Mouse (Mus musculus): ENCODE data around the gene Dgcr8. TPM values are rescaled to one million over a fixed set of nuclear protein-coding genes. Genes with fewer than 3 reads are reported as not detected.

Dgcr8 gene
- polyA plus RNA-seq, 1 experiment from 2014 or later = 40.2 TPM

DNA sequence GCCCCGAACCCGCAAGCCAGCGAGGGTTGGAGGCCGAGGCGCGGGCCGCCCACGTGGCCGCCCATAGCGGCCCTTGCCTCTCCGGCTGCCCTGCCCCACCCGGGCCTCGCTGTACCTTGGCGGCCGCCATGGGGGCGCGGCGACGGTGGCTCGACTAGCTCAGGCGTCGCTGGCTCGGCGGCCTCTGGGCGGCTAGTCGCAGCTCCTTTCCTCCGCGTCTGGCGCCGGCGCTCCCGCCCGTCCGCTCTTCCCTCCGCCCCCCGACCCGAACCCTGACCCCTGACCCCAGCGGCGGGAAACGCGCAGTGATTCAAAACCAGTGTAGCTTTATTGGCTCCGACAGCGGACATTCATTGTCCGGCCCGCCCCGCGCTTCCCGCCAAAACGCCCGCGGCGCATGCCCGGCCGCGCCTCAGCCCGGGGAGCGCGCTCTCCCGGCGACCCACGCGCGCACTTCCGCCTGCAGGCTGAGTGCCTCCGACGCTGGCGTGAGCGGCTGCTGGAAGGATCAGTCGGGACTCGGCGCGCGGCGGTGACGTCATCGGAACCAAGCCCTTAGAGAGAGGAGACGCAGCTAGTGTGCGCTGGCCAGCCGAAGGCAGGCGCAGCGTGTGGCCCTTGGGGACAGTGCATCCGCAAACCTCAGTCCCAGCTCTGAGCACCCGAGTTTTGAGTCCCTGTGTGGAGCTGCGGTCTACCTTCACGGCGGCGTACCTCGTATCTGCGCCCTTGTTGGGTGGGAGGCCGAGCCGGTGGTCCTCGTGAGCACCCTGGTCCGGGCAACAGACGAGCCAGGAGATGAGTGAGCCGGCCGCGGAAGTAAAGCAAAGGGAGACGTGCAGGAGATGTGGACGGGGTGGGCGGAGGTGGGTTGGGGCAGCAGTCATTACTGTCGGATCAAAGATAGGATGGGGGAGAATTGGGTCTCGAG lies 40.3 kb downstream of the Dgcr8 start, which contains the start of the genes Trmt2a and Ranbp1:
Gene Trmt2a, plus strand, starts transcription at position 247 of the 931 bp plus-strand sequence.
Gene Ranbp1, minus strand, starts transcription at position 300 of the 931 bp plus-strand sequence.
- peaks cover 67% of the 10 kb centered on the region for H3K36me3 ChIP-seq
- WGBS = under 1% methylated on average over 102 of the region's 102 CpGs

DNA sequence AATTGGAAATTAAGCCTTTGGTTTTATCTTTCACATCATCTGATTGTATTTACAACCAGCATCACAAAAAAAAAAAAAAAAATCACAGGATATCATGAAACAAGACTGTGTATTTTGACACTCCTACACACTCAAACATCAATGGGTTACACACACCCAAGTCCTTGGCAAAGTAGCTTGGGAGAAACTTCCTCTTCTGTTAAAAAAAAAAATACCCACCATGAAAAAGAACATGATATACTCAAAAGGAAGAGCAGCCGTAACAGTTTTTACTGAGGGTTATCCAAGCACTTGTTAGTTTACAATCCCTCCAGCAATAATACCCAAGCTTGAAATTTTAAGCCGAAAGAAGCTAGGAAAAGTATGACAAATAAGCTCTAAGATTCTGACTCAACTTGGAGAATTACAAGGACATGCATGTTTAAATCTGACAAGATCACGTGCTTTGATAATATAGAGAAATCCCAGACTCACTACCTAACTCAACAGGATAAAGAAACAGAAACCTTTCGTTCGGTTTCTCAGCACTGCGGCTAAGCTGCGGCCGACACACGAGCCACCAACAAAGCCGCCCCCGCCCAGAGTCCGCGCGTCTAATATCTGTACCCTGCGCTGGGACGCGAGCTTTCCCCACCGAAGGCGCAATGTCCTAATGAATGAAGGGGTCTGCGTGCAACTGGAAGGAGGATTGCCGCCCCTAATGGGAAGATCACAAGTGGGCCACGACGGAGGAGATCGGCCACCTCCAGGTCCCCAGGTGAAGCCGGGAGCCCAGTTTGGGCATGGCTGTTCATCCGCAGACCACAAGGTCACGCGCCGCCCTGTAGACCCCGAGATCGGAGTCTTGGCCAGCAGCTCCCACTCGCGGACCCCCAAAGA lies 41.3 kb downstream of the Dgcr8 start:
- WGBS = under 1% methylated on average over 33 of the region's 33 CpGs

More for the DNA sequence above, 40.3 kb downstream of the Dgcr8 start, which contains the start of the genes Trmt2a and Ranbp1:
- peak within 1 kb of the TSS; percentile 86 for H3K9ac ChIP-seq
- peak within 1 kb of the TSS; percentile 77 for H3K4me2 ChIP-seq (replicated peaks)
- no peaks in the 10 kb centered on the region for H3K27me3 ChIP-seq
- peak within 1 kb of the TSS; percentile 92 for H3K27ac ChIP-seq
- peak within 1 kb of the TSS; percentile 84 for H3K4me3 ChIP-seq
- H3K4me1 ChIP-seq = peaks cover 32% of the 10 kb centered on the region
- H3K9me3 ChIP-seq = no peaks in the 10 kb centered on the region
- ATAC-seq (ENCODE audit: insufficient number of reproducible peaks, insufficient read depth, low FRiP score, low TSS enrichment) = peak; percentile 95

DNA sequence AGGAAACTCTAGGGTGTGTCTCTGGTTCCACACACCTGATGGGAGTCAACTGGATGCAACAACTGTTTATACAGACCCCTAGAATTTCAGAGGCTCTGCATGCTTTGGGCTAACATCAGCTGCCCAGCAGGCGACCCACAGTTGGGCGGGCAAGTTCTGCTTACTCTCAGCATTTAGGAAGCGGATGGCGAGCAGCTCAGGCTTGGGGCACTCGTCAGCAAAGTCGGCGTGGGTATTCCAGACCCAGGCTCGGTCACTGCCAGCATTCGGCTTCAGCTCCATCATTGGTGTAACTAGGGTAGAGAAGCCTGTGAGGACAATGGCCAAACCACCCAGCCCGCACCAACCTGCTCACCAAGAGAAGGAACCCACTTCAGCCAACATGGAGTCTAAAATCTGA lies 47.5 kb downstream of the Dgcr8 start:
- Histone ChIP-seq H3K27me3 (no peaks in the 10 kb centered on the region), H3K4me2 (replicated peaks) (no peak overlapping the region), H3K36me3 (peaks cover 85% of the 10 kb centered on the region), H3K4me1 (peaks cover 4% of the 10 kb centered on the region; the same call in 1 of the 2 replicates), H3K9me3 (no peaks in the 10 kb centered on the region), H3K4me3 (no peak overlapping the region), H3K9ac (no peak overlapping the region), H3K27ac (no peak overlapping the region)
- ATAC-seq (ENCODE audit: insufficient number of reproducible peaks, insufficient read depth, low FRiP score, low TSS enrichment) = no peak
- WGBS = 95% methylated on average over 10 of the region's 10 CpGs

More for the DNA sequence above, 41.3 kb downstream of the Dgcr8 start:
- Histone ChIP-seq H3K9ac (peak overlapping the region; percentile 86), H3K36me3 (peaks cover 67% of the 10 kb centered on the region), H3K27me3 (no peaks in the 10 kb centered on the region), H3K4me2 (replicated peaks) (peak overlapping the region; percentile 77), H3K4me3 (peak overlapping the region; percentile 84), H3K27ac (peak overlapping the region; percentile 92), H3K4me1 (peaks cover 32% of the 10 kb centered on the region), H3K9me3 (no peaks in the 10 kb centered on the region)
- no peak for ATAC-seq (ENCODE audit: insufficient number of reproducible peaks, insufficient read depth, low FRiP score, low TSS enrichment)

DNA sequence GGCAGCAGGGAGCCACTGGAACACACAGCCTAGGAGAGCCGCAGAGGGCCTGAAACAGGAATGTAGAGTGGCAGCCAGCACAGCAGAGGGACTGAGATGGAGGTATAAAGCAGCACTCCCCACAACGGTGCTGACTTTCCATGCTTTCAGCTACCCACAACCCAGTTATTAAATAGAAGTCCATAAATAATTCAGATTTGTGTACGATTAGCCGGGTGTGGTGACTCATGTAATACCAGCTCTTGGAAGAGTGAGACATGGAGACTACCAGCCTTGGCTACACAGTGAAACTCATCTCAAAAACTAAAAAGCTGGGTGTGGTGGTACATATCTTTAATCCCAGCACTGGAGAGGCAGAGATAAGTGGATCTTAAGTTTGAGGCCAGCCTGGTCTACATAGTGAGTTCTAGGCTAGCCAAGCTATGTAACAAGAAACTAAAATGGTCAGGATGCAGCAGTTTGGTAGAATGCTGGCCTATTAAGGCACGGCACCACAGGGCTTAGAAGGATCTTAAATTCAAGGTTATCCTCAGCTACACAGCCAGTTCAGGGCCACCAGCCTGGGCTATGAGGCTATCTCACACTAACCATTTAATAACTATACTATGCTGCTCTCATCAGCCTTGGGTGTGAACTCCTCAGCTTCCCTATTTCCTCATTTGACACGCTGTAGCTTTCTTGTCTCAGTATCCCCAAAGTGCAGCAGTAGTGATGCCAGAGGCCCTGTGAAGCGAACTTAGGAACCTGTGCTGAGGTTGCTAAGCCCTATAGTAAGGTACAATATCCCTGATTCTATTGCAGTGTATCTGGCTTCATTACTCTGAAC lies 52.2 kb downstream of the Dgcr8 start:
- Histone ChIP-seq H3K4me1 (peaks cover 20% of the 10 kb centered on the region), H3K27me3 (no peaks in the 10 kb centered on the region), H3K36me3 (peaks cover 38% of the 10 kb centered on the region), H3K4me2 (replicated peaks) (no peak overlapping the region), H3K9me3 (no peaks in the 10 kb centered on the region), H3K9ac (no peak overlapping the region), H3K4me3 (no peak overlapping the region), H3K27ac (0 out of 2 replicates have a peak overlapping the region, but pooled peaks have one; percentile 89)
- 78% methylated on average over 7 of the region's 7 CpGs for WGBS
- no peak for ATAC-seq (ENCODE audit: insufficient number of reproducible peaks, insufficient read depth, low FRiP score, low TSS enrichment)

DNA sequence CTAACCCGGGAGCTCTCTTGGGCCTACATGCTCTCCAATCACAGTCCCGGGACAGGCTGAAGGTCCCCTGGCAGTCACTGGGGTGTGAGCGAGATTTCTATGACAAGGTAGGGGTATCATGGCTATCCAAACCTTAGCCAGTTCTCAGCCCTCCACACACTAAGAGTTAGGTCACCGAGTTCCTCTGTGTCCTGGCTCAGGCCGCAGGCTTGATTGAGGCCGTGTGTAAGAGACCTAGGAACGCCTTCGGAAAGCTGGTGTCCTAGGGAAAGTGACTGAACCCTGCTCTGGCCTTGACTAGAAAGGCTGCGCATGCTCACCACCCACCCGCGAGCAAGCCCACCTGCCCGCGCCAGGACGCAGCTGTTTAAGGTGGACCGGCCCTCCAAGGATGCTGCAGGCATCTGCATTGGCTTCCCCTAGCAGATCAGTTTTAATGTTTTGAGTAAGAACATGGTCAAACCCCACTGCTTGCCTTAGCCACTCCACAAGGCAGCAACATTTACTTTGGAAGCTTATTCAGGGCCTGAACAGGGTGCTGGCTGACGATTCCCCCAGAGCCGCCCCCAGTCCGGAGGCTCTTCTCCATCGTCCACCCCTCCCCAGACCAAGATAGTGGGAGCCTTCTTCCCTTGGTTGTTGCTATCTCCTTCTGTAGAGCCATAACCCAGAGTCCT lies 53.5 kb downstream of the Dgcr8 start:
- peak overlapping the region; percentile 93 for H3K4me2 ChIP-seq (replicated peaks)
- H3K9me3 ChIP-seq = no peaks in the 10 kb centered on the region
- peaks cover 31% of the 10 kb centered on the region for H3K36me3 ChIP-seq
- peaks cover 20% of the 10 kb centered on the region for H3K4me1 ChIP-seq
- ATAC-seq (ENCODE audit: insufficient number of reproducible peaks, insufficient read depth, low FRiP score, low TSS enrichment) = peak; percentile 73
- H3K9ac ChIP-seq = peak overlapping the region; percentile 85
- 5% methylated on average over 19 of the region's 19 CpGs for WGBS
- no peaks in the 10 kb centered on the region for H3K27me3 ChIP-seq
- peak overlapping the region; percentile 89 for H3K27ac ChIP-seq
- H3K4me3 ChIP-seq = peak overlapping the region; percentile 87

DNA sequence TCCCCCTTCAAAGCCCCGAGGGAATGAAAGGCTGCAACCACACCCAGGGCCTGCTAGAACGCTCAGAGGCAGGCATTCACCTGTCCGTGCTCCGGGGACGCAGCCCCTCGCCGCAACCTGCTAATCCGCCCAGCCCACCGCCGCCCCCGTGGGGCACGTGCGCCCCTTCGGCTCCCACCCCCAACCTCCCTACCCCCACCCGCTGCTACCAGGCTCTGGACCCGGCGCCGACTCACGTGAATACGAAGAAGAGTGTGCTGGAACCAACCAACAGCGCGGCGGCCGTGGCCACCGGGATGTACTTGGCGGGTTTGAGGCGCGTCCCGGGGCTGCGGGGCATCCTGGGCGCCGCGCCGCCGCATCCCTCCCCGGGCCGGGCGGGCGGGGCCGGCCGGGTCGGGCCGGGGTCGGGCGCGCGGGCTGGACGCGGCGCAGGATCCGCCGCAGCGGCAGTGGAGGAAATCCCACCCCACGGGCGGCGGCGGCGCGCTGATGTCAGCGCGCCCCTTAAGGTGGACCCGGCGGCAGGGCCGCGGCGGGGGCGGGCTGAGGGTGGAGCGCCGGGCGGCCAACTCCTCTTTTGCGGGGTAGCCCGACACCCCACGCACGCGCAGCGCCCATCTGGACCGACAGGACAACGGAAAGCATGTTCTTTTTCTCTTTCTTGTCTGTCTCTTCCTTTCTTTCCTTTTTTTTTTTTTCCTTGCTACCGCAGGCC lies 54.2 kb downstream of the Dgcr8 start, which contains the start of gene Zdhhc8:
Gene Zdhhc8, minus strand, starts transcription at position 466 of the 718 bp plus-strand sequence.
- H3K9me3 ChIP-seq = no peaks in the 10 kb centered on the region
- under 1% methylated on average over 54 of the region's 79 CpGs for WGBS
- peak; percentile 77 for ATAC-seq (ENCODE audit: insufficient number of reproducible peaks, insufficient read depth, low FRiP score, low TSS enrichment)
- H3K27ac ChIP-seq = peak within 1 kb of the TSS; percentile 89
- peaks cover 20% of the 10 kb centered on the region for H3K4me1 ChIP-seq
- H3K4me3 ChIP-seq = peak within 1 kb of the TSS; percentile 87
- peak within 1 kb of the TSS; percentile 85 for H3K9ac ChIP-seq
- no peaks in the 10 kb centered on the region for H3K27me3 ChIP-seq
- peaks cover 24% of the 10 kb centered on the region for H3K36me3 ChIP-seq
- H3K4me2 ChIP-seq (replicated peaks) = peak within 1 kb of the TSS; percentile 93

DNA sequence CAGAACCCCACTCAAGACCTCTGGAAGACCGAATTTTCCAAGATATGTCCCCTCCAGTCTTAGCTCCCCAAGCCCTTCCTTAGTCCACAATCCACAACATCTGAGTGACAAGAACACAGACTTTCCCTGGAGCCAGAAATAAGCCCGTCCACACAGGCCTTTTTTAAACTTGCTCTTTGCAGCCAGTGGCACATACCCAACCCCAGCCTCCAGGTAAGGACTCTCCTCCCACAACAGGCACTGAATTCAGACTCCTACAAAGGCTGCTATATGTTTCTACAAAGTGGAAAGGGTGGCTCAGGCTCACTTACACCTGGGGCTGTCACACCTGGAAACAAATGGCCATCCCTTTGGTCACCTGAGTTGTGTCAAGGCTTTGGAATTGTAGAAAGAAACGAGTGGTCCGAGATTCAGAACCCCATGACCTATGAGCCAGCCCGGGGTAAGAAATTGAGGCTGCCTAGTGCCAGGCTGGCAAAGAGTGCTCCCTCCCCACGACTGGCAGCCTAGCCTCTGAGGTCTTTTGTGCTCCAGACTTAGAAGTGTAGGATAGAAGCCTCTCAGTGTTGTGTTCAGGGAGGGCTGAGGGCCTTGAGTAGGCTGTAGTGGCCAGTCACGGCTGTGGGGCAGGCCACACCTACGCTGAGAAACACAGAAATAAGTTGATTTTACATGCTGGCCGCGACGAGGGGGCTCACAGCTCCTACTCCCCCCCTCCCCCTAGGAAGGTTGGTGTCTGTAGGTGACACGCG lies 55.0 kb downstream of the Dgcr8 start:
- peak overlapping the region; percentile 93 for H3K4me2 ChIP-seq (replicated peaks)
- H3K36me3 ChIP-seq = peaks cover 19% of the 10 kb centered on the region
- H3K4me1 ChIP-seq = peaks cover 25% of the 10 kb centered on the region
- no peaks in the 10 kb centered on the region for H3K27me3 ChIP-seq
- H3K9me3 ChIP-seq = no peaks in the 10 kb centered on the region
- ATAC-seq (ENCODE audit: insufficient number of reproducible peaks, insufficient read depth, low FRiP score, low TSS enrichment) = no peak
- peak overlapping the region; percentile 89 for H3K27ac ChIP-seq
- WGBS = 18% methylated on average over 13 of the region's 13 CpGs
- peak overlapping the region; percentile 87 for H3K4me3 ChIP-seq
- peak overlapping the region; percentile 85 for H3K9ac ChIP-seq

DNA sequence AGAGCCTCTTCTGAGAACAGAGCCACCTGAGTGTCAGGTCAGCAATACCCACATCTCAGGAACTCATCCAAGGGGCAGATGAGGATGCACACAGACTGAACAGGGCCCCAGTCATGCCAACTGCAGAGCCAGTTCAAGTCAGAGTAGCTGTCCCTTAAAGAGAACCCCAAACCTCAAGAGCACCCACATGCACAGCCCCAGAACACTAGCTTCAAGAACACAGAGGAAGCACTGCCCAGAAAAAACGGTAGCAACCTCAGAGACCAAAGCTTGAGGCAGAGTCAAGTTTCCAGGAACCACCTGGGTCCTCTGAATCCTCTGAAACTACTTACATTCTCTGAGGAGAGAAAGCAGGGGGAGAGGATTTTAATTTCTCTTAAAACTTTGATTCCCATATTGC lies 55.6 kb downstream of the Dgcr8 start:
- H3K4me1 ChIP-seq = peaks cover 25% of the 10 kb centered on the region
- H3K9me3 ChIP-seq = no peaks in the 10 kb centered on the region
- no peak for ATAC-seq (ENCODE audit: insufficient number of reproducible peaks, insufficient read depth, low FRiP score, low TSS enrichment)
- H3K4me2 ChIP-seq (replicated peaks) = peak overlapping the region; percentile 93; the same call in 1 of the 2 replicates
- 0 out of 2 replicates have a peak overlapping the region, but pooled peaks have one; percentile 21 for H3K9ac ChIP-seq
- no peak overlapping the region for H3K4me3 ChIP-seq
- no peaks in the 10 kb centered on the region for H3K27me3 ChIP-seq
- 45% methylated on average over 1 of the region's 1 CpGs for WGBS
- peaks cover 18% of the 10 kb centered on the region; the same call in 1 of the 2 replicates for H3K36me3 ChIP-seq
- H3K27ac ChIP-seq = no peak overlapping the region

DNA sequence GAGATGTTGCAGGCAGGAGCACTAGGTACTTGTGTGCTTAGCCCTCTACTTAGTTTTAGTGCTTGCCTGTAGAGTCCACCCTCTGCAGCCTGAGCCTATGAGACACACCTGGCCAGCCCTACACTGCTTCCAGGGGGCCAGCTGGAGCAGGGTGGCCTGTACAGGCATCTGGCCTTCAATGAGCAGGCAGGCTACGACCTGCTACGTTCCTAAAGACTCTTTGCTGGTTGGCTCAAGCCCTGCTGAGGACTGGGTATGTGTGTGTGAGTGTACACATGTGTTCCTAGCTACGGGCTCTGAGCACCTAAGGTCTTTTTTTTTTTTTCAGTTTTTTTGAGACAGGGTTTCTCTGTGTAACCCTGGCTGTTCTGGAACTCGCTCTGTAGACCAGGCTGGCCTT lies 57.6 kb downstream of the Dgcr8 start:
- Histone ChIP-seq H3K36me3 (peaks cover 31% of the 10 kb centered on the region), H3K4me3 (no peak overlapping the region), H3K27me3 (no peaks in the 10 kb centered on the region), H3K4me2 (replicated peaks) (no peak overlapping the region), H3K9me3 (no peaks in the 10 kb centered on the region), H3K9ac (no peak overlapping the region), H3K4me1 (peaks cover 25% of the 10 kb centered on the region), H3K27ac (no peak overlapping the region)
- WGBS = 80% methylated on average over 4 of the region's 4 CpGs
- no peak for ATAC-seq (ENCODE audit: insufficient number of reproducible peaks, insufficient read depth, low FRiP score, low TSS enrichment)

All from embryonic facial prominence, embryonic 12.5 days (tissue).